Mouse (Mus musculus): ENCODE results near the gene Brwd1. TPM values are rescaled to one million over a fixed set of nuclear protein-coding genes. Genes with fewer than 3 reads are reported as not detected.

Brwd1 gene
- 48.5 and 62.1 TPM in 2 replicates for polyA plus RNA-seq (2012; rRNA removed)

DNA sequence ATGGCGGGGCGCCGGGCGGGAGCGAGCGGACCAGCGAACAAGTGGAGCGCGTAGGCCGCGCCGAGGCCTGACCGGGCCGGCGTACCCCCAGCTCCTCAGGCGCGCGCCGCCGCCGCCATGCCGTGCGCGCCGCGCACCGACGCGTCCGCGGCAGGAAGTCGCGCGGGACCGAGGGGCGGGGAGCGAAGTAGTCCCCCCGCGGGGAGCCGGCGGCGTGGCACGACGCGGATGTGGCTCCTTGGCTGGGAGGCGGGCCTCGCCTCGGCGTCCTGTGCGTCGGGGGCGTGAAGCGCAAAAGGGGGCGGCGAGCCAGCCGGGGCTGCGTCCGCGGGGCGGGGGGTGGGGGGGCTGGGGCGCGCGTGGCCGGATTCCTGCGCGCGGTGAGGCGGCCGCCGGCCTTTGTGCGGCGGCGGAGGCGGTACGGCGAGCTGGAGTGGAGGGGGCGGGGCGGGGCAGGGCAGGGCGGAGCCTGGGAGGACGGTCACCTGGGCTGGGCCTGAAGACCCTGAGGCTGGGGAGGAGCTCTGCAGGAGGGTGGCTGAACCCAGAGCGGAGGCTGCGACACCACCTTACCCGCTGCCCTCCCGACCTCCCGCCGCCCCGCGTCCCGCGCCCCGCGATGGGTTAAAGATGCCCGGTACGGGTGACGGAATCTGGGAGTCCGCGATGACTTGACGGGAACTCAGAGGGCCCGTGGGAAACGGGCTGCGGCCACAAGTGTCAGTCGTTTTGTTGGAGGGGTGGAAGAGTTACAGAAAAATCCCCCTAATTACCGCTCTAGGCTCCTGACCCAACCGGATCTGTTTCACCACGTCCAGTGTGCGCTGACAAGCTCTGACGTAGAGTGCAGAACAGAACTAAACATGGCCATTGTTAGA, at the start of gene Brwd1:
TSS of gene Brwd1 (minus strand) at position 226 of the 878 bp plus-strand sequence.
- H3K27ac ChIP-seq (ENCODE audit: control insufficient read depth, insufficient read depth, low read length) = peak within 1 kb of the TSS; percentile 63
- TF ChIP-seq POLR2A (IDR thresholded peaks at IDR 0.05; ENCODE audit: control insufficient read depth, extremely low read depth, insufficient read depth, low read length, poor library complexity) (peak; percentile 92), CTCF (IDR thresholded peaks at IDR 0.05; ENCODE audit: borderline replicate concordance, control insufficient read depth, extremely low read depth, insufficient read depth, low read length, poor library complexity) (0 out of 2 replicates have a peak, but pooled peaks have one; percentile 9)
- DNase-seq = peak; percentile 90
- peak within 1 kb of the TSS; percentile 95 for H3K4me3 ChIP-seq (ENCODE audit: control insufficient read depth, insufficient read depth, low read length)
- H3K36me3 ChIP-seq (ENCODE audit: control insufficient read depth, insufficient read depth, low read length) = 0 out of 2 replicates have a peak, but pooled peaks cover 3% of the 10 kb centered on the region
- H3K4me1 ChIP-seq (replicated peaks; ENCODE audit: control insufficient read depth, insufficient read depth, low read length) = peaks cover 42% of the 10 kb centered on the region
- WGBS = under 1% methylated on average over 104 of the region's 107 CpGs
- no peaks in the 10 kb centered on the region for H3K27me3 ChIP-seq (ENCODE audit: control insufficient read depth, insufficient read depth, low read length)

DNA sequence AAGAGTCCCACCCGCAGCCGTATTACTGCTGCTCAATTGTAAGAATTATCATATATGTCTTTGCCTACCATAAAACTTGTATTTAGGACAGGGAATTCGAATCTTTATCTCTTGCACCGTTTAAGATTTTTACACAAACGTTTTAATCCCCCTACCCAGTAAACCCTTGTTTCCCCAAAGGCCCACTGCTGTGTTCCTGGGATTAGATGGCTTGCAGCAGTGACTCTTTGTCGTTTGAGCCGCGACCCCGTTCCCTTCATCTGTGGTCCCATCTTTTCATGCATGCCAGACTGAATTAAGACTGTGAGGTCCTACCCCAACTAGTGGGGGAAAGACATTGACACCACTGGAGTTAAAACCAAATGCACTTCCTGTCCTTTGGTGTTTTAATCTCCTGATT, 46.1 kb upstream of the Brwd1 start:
- TF ChIP-seq POLR2A (IDR thresholded peaks at IDR 0.05; ENCODE audit: control insufficient read depth, extremely low read depth, insufficient read depth, low read length, poor library complexity) = no peak
- no peak for TF ChIP-seq CTCF (IDR thresholded peaks at IDR 0.05; ENCODE audit: borderline replicate concordance, control insufficient read depth, extremely low read depth, insufficient read depth, low read length, poor library complexity)
- H3K36me3 ChIP-seq (ENCODE audit: control insufficient read depth, insufficient read depth, low read length) = peaks cover 9% of the 10 kb centered on the region
- H3K27ac ChIP-seq (ENCODE audit: control insufficient read depth, insufficient read depth, low read length) = no peak overlapping the region
- no peak for DNase-seq
- WGBS = 12% methylated on average over 9 of the region's 9 CpGs
- no peaks in the 10 kb centered on the region for H3K27me3 ChIP-seq (ENCODE audit: control insufficient read depth, insufficient read depth, low read length)
- no peak overlapping the region for H3K4me3 ChIP-seq (ENCODE audit: control insufficient read depth, insufficient read depth, low read length)
- peaks cover 8% of the 10 kb centered on the region for H3K4me1 ChIP-seq (replicated peaks; ENCODE audit: control insufficient read depth, insufficient read depth, low read length)

DNA sequence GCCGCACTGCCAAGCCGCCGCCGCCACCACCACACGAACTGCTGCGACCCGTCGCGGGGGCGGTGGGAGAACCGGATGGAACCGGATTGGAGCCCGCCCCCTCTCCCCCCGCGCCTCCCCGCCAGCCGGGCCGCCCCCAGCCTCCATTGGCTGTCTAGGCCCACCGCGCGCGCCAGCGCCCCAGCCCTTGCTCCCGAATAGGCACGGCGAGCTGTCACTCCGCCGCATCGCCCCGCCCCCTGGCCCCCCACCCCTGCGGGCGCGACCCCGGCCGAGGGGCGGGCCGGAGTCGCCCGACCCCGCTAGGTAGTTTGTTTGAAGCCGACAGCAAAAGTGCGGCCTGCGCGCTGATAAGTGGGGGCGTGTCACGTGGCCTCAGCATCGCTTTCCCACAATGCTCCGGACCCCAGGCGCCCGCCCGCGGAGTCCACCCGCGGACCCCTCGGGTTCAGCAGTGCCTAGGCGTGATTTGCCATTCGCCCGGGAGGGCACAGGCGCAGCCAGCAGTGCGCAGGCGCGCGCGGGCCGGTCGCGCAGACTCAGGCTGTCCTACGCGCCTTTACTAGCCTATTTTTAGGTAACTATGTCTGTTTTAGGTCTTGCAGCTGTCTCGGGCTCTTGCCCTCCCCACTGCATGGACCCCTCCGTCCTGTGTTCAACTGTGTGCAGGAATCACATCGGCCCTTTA, 45.5 kb upstream of the Brwd1 start, which contains the start of gene Hmgn1:
TSS of gene Hmgn1 (minus strand) at position 73 of the 688 bp plus-strand sequence.
- Histone ChIP-seq H3K4me3 (ENCODE audit: control insufficient read depth, insufficient read depth, low read length) (peak within 1 kb of the TSS; percentile 65), H3K4me1 (replicated peaks; ENCODE audit: control insufficient read depth, insufficient read depth, low read length) (peaks cover 8% of the 10 kb centered on the region), H3K36me3 (ENCODE audit: control insufficient read depth, insufficient read depth, low read length) (peaks cover 11% of the 10 kb centered on the region), H3K27ac (ENCODE audit: control insufficient read depth, insufficient read depth, low read length) (no peak within 1 kb of the TSS), H3K27me3 (ENCODE audit: control insufficient read depth, insufficient read depth, low read length) (no peaks in the 10 kb centered on the region)
- 0 out of 2 replicates have a peak, but pooled peaks have one; percentile 35 for TF ChIP-seq POLR2A (IDR thresholded peaks at IDR 0.05; ENCODE audit: control insufficient read depth, extremely low read depth, insufficient read depth, low read length, poor library complexity)
- peak; percentile 63; the same call in 1 of the 2 replicates for TF ChIP-seq CTCF (IDR thresholded peaks at IDR 0.05; ENCODE audit: borderline replicate concordance, control insufficient read depth, extremely low read depth, insufficient read depth, low read length, poor library complexity)
- under 1% methylated on average over 70 of the region's 72 CpGs for WGBS
- DNase-seq = peak; percentile 92

DNA sequence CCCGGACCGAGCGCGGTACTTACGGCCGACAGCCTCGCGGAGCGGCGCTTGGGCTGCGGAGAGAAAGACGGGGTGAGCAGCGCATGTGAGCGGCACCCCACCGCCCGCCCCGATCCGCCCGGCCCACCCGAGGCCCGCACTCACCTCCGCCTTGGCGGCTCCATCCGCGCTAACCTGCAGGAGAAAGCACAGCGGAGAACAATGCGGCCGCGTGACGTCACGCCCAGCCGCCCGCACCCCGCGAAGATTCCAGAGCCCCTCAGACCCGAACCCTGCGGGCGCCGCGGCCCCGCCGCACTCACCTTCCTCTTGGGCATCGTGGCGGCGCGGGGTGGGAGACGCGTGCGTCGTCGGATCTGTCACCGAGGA, 44.9 kb upstream of the Brwd1 start:
- TF ChIP-seq POLR2A (IDR thresholded peaks at IDR 0.05; ENCODE audit: control insufficient read depth, extremely low read depth, insufficient read depth, low read length, poor library complexity) (peak; percentile 41; the same call in 1 of the 2 replicates), CTCF (IDR thresholded peaks at IDR 0.05; ENCODE audit: borderline replicate concordance, control insufficient read depth, extremely low read depth, insufficient read depth, low read length, poor library complexity) (no peak)
- H3K36me3 ChIP-seq (ENCODE audit: control insufficient read depth, insufficient read depth, low read length) = peaks cover 15% of the 10 kb centered on the region
- DNase-seq = no peak
- H3K27me3 ChIP-seq (ENCODE audit: control insufficient read depth, insufficient read depth, low read length) = no peaks in the 10 kb centered on the region
- no peak overlapping the region for H3K27ac ChIP-seq (ENCODE audit: control insufficient read depth, insufficient read depth, low read length)
- peaks cover 8% of the 10 kb centered on the region for H3K4me1 ChIP-seq (replicated peaks; ENCODE audit: control insufficient read depth, insufficient read depth, low read length)
- peak overlapping the region; percentile 65 for H3K4me3 ChIP-seq (ENCODE audit: control insufficient read depth, insufficient read depth, low read length)
- WGBS = under 1% methylated on average over 50 of the region's 52 CpGs

DNA sequence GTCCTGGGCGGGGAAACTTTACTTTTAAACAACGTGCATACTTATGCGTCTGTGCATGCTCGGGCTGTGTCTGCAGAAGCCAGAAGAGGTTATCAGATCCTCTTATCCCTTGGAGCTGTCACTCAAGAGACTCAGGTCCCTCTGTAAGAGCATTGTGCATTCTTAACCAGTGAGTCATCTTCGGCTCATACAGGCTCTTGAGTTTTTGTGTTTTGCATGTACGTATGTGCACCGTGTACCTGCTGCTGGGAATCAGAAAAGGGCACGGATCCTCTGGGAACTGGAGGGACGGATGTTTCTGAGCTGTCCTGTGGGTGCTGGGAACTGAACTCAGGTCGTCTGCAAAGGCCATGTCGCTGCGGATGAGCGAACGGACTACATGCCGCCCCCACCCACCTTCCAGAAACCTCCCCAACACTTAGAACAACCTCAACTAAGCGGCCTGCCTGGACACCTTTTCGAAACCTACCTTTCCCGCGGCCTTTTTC, 44.4 kb upstream of the Brwd1 start:
- no peak for DNase-seq
- 16% methylated on average over 19 of the region's 19 CpGs for WGBS
- Histone ChIP-seq H3K27me3 (ENCODE audit: control insufficient read depth, insufficient read depth, low read length) (no peaks in the 10 kb centered on the region), H3K4me3 (ENCODE audit: control insufficient read depth, insufficient read depth, low read length) (peak overlapping the region; percentile 65), H3K27ac (ENCODE audit: control insufficient read depth, insufficient read depth, low read length) (no peak overlapping the region), H3K4me1 (replicated peaks; ENCODE audit: control insufficient read depth, insufficient read depth, low read length) (peaks cover 8% of the 10 kb centered on the region), H3K36me3 (ENCODE audit: control insufficient read depth, insufficient read depth, low read length) (peaks cover 16% of the 10 kb centered on the region)
- TF ChIP-seq CTCF (IDR thresholded peaks at IDR 0.05; ENCODE audit: borderline replicate concordance, control insufficient read depth, extremely low read depth, insufficient read depth, low read length, poor library complexity) = no peak
- TF ChIP-seq POLR2A (IDR thresholded peaks at IDR 0.05; ENCODE audit: control insufficient read depth, extremely low read depth, insufficient read depth, low read length, poor library complexity) = no peak

DNA sequence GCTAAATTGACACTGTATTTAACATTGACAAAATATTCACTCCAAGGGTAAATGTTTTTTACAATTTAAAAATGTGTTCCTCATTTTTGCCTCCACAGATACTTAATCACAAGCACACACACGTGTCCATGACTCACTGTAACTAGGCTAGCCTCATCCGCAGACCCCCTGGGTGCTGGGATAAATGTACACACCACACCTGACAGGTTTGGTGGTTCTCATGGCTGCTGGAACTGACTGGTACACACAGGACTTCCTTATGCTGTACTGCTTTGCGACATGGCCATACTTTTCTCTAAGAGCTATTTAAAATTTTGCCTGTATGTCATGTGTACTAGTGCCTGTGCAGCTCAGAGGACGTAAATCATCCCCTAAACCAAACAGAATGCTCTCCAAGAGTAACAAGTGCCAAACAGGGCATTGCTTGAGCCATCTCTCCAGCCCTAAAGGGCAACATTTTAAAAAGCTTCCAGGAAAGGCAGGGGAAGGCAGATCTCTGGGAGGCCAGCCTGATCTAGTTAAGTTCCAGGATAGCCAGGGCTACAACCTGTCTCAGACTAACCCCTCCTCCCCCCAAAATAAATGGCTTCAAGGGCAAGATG, 37.8 kb upstream of the Brwd1 start:
- H3K27ac ChIP-seq (ENCODE audit: control insufficient read depth, insufficient read depth, low read length) = no peak overlapping the region
- 75% methylated on average over 4 of the region's 4 CpGs for WGBS
- no peak for DNase-seq
- no peaks in the 10 kb centered on the region; the same call in 1 of the 2 replicates for H3K4me1 ChIP-seq (replicated peaks; ENCODE audit: control insufficient read depth, insufficient read depth, low read length)
- H3K27me3 ChIP-seq (ENCODE audit: control insufficient read depth, insufficient read depth, low read length) = no peaks in the 10 kb centered on the region
- no peak for TF ChIP-seq POLR2A (IDR thresholded peaks at IDR 0.05; ENCODE audit: control insufficient read depth, extremely low read depth, insufficient read depth, low read length, poor library complexity)
- no peak for TF ChIP-seq CTCF (IDR thresholded peaks at IDR 0.05; ENCODE audit: borderline replicate concordance, control insufficient read depth, extremely low read depth, insufficient read depth, low read length, poor library complexity)
- peaks cover 18% of the 10 kb centered on the region for H3K36me3 ChIP-seq (ENCODE audit: control insufficient read depth, insufficient read depth, low read length)
- H3K4me3 ChIP-seq (ENCODE audit: control insufficient read depth, insufficient read depth, low read length) = no peak overlapping the region

Data from thymus, adult 2 months (tissue).